Mouse (Mus musculus): ENCODE measurements around the gene Gfer.

The Gfer gene

DNA sequence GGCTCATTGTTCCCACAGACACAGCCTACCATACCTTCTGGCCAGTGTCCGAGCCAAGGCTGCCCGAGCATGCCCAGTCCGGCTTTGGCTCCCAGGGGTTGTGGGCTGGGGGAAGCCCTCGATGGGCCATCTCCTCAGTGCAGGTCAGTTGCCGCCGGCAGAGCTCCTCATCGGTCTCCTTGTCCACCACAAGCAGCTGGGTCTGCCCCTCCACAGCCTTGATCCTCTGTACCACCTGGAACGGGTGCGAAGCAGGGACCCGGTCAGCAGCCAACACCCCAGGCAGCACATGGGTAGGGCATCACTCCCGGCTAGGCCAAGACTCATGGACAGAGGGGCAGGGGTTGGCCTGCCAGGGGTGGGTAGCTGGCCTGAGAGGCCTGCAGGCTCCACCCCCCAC is 48.5 kb downstream of the Gfer start:
- DNase-seq (ENCODE audit: low spot score) = no peak

DNA sequence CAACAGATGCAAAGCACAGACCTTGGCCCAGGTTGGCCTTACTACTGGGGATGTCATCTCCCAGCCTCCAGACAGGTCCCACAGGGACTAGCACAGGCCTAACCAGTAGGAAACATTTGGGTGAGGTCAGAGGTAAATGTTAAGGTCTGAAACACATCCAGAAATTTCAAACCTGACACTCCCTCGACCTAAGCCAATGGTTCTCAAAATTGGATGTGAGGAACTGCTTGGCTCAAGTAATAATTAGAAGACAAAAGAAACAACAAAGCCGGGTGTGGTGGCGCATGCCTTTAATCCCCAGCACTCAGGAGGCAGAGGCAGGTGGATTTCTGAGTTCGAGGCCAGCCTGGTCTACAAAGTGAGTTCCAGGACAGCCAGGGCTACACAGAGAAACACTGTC is 49.6 kb downstream of the Gfer start:
- no peak for DNase-seq (ENCODE audit: low spot score)

DNA sequence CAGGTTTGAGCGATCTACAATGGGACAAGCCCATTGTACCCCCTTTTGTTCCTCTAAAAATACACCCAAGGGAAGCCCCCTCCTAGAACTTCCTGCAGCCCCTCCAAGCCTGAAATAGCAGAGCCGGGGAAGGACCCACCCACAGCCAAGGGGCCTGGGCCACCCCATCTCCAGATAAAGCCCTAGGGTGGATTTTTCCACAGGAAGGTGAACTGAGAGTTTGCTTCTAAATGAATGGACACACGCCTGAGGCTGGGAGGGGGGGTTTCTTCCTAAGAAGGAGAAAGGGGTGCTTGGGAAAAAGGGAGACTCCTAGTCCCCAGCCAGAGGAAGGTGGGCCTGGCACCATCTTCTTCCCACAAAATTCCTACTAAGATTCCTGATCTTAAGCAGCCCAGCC is 50.0 kb downstream of the Gfer start:
- DNase-seq (ENCODE audit: low spot score) = no peak

DNA sequence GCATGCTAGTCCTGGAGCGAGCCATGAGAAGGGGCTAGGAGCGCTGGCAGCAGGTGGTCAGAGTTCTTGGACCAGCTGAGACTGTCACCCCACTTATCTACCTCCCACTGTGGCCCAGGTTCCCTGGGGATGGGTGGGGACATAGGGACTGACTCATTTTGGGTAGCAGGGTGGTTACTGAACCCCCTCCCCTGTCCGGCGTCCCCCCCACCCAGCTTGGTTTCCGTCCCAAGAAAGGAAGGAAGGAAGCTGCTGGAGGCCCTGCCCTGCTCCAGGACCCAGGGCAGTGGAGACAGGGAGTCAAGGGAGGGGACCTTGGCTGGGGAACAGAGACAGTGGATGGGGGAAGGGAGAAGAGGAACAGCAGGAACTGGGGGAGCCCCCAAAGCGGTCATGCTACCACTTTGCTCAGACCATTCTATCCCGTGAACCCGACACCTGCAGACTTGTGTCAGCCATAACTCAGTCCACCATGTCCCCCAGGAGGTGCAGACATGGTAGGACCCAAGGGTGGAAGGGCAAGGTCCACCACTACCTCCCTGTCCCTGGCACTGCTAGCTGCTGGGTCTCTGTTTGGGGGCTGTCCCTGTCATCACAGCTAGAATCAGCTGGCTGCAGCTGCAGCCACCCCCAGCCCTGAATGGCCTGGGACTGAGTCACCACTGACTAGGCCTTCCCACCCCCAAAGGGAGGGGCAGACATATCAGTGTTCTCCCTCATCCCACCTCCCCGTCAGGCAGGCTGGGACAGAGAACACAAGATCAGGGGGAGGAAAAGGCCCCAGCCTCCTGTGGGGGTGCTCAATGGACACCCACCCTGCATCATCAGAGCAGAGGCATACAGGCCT is 50.9 kb downstream of the Gfer start:
- DNase-seq (ENCODE audit: low spot score) = no peak

DNA sequence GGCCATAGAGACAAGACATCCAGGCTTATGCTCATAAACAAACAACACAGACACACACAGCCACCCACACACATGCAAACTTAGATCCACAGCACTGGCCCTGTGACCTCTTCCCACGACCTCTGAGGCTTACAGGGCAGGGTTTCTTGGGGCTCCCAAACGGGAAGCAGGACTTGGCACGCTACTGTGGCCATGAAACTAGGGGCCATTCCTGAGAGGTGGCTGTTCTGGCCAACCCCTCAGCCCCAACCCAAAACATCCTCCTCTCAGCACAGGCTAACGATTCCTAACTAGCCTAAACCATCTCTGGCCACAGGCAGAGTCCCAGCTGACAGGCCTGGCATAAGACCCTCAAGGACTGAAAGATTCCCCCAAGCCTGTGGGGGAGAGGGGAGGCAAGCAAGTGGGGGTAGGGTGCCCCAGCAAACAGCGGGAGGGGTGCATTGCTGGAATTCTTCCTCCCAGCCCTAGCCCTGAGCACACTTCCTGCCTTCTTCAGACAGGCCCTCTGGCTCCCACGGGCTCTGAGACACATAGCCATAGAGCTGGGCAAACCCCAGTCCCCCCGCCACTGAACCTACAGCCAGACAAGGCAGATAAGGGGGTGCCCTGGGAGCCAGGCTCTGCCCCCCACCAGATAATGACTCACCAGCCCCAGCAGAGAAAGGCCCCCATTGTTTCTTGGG is 51.8 kb downstream of the Gfer start:
- DNase-seq (ENCODE audit: low spot score) = peak; percentile 52

All from yolk sac, embryonic 10.5 days (tissue).